Mouse (Mus musculus) thymus, postnatal 4 days (tissue): ENCODE measurements at regions not wholly inside any gene's neighbourhood (a gene's known extent, or its start where the extent isn't known, plus 50 kb on each side); places are given as distances from the start of the nearest gene placed in this dataset.

Experiments
- DNase-seq: peaks from one replicate; pipeline ENCODE4 v3.0.0; 2021

DNA sequence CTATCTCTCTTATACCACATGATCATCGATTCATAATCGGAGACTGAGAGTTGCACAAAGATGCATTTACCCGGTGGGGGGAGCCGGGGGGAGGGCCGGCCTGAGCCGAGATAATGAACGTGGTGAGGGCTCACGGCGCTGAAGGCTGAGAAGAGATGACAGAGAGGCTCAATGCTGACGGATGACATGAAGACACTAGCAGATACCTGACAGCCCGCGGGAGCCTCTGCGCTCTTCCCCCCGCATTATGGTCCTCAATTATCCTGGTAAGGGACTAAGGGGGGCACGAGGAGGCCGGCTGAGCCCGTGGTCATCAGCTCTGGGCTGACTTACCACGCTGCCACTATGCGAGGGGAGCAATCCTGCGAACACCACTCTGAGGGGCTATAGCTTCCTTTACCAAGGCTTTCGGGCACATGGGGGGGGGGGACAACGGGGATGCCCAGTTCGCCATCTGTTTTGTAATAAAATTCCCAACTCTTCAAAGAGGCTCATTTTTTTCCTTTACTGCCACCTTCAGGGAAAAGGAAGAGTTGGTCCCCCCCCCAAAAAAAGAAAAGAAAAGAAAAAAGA lies 430.3 kb downstream of the Zfp536 start:
- no peak for DNase-seq

DNA sequence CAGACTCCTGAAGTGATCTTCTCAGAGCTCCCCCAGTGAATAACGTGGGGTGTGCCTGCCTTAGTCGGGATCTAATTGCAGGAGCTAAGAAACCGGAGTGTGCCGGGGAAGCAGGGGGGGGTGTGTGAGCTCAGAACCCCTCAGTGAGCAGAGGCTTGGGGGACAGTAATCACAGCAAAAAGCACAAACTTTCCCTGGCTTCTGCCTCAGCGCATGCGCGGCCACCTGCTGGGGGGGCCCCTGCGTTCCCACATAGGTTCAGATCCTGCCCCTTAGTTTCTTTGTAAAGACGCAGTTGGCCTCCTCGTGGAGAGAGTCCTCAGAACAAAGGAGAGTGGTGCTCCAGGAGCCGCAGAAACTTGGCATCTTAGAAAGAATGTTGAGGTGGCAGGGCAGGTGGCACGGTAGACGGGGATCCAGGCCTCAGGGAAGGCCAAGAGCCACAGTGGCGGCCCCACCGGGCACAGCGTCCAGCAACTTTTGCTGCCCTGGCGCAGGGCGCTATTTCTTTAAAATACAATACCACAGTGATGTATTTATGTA lies 429.7 kb downstream of the Zfp536 start:
- DNase-seq = no peak

DNA sequence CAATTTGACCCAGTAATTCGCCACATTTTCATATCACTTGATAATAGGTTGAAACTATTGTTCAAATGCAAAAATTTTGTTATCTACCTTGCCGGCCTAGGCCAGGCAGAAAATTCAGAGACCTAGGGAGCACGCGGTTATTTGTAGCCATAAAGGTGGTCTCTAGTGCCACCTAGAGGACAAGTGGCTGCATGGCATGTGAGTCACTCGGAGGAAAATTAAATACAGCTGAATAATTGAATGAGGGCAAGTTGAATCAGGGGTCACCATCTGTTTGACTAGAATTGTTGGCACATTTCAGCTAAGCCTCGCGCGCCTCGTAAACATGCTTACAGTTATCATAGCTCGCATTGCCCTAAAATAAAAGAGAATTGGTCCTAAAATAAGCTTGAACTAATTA lies 427.4 kb downstream of the Zfp536 start:
- DNase-seq = peak; percentile 57

DNA sequence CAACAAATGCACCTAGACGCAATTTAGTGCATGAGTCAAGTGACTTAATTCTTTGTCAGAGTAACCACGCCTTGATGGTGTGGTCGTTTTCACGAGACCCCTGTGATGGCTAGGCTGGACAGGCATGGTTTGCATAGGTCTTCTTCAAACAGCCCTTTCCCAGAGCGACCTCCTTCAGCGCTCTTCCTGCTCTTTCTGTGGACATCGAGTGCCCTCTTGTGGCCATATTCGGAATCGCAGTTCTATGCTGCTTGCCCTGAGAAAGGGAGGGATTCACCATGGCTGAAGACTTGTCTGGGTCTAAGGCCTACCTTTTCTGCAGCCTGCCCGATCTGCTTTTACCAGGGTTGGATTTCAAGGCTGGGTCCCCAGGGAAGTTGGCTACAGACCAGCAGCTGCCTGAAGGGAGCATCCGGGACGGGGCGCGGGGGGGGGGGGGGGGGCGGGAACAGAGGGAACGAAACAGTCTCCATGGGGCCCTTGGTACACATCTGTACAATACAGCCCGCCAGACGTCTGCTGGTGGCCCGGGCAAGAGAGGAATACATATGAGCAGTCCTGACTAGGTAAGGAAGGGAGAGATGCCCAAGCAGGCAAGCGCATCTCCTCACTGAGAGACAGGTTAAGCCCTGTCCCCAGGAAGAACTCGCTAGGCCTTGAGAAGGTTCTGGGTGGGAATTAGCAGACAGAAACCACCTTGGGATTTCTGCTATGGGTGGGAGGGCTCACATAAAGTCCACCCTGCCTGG lies 415.6 kb downstream of the Zfp536 start:
- peak; percentile 90 for DNase-seq

DNA sequence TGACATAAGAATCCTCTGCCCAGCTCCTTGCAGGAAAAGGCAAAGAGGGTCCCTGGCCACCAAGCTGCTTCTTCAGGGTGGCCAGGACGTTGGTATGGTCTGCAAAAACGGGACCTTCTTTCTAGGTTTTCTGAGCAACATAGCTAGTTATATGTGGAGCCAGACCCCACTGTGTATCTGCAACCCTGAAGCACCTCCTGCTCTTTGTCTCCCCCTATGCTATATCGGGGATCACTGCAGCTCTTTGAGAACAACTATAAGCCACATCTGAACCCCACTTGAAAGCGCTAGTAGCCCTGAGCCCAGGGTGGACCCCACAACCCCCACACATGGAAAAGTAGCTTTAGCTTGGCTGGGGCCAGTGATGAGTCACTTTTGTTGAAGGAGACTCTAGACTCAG lies 414.9 kb downstream of the Zfp536 start:
- no peak for DNase-seq

DNA sequence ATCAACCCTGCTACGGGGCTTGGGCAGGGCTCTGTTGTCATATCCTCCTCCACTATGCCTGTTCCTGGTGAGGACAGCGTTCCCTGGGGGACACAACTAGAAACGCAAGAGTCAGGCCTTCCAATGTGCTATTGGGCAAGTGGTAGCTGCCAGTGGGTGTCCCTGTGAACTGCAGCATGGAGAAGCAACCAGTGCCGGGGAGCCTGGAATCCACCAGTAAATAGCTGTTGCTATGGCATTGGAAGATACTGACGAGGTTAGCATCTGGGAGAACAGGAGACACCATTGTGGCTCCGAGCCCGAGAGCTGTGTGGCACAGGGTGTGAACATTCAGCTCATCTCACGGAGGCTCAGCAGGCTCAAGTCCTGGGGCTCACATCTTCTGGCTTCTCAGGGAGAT lies 414.0 kb downstream of the Zfp536 start:
- no peak for DNase-seq

DNA sequence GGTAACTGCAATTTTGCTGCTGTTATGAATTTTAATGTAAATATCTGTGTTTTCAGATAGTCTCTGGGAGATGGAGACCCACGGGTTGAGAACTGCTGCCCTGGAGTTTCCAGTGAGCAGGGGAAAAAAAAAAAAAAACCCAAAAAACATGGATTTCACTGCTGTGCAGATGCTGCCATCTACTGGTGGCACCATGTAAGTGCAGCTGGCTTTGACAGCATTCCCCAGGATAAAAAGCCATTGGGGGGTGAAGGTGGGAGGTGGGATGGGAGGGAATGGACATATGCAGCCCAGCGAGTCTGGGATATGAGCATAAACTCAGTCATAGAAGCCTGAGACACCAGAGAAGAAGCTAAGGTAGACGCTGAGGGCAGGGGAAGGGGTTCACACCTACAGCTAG lies 413.3 kb downstream of the Zfp536 start:
- DNase-seq = peak; percentile 41

DNA sequence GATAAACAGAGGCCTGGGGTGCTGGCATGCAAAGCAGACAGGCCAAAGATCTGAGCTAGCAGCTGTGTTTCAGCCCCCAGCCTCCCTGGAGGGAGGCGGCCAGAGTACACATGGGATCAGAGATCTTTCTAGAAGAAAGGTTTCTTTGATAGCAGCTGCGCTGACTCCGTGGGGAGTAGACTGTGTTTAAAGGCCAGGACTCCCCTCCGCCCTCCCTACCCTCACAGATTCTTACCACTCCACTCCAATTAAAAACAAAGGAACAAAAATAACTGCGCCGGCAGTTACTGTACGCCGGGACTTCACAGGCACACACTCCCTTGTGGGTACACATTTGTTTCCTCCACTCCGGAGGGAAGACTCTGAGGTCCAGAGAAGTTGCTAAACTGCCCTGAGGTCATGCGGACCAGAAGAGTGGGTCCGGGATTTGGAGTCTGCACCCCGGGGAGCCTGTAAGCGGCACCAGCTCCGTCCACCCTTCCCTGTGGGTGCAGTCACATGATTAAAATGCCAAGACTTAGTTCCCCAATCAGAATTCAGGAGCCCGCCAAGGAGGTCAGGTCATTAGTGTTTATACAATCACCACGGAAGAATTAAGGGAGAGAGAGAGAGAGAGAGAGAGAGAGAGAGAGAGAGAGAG lies 411.5 kb downstream of the Zfp536 start:
- DNase-seq = no peak

DNA sequence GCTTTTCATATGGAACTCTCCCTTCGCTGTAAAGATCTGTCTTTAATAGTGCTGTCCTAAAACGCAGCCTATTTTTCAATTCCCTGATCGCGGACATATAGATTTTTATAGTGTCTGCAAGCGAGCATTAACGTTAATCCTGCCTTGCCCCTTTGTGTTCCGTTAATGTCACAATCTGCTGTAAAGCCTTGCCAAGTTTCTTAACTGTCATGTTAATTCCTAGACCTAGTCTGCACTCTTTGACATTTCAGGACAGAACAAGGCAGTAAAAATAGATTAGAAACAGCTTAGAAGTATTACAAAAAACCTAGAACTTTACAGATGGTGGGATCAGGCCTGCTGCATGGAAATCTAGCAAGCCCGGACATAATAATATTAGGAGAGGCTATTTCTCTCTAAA lies 410.6 kb downstream of the Zfp536 start:
- DNase-seq = no peak

DNA sequence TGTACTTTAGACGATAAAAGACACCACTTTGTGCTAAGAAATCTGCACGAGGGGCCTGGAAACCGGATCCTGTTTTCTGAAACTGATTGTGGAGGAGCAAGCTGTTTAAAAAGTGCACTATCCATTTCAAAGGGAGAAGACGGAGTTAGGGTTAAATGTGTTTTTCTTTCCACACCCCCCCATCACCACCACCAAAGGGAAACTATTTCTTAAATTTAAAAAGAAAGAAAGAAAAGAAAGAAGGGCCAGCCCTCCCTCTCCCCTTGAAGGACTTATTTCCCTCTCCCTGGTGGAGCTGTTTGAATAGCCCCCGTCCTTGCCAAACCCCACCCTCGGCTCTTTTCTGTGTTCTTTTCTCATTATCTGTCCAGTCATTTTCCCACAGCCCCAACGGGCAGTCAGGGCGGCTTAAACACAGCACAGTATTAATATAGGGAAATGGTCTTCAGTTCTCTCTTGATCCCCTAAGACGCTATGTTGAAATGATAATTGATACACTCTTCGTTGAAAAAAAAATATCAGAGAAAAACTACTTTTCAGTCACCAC lies 409.7 kb downstream of the Zfp536 start:
- DNase-seq = no peak

DNA sequence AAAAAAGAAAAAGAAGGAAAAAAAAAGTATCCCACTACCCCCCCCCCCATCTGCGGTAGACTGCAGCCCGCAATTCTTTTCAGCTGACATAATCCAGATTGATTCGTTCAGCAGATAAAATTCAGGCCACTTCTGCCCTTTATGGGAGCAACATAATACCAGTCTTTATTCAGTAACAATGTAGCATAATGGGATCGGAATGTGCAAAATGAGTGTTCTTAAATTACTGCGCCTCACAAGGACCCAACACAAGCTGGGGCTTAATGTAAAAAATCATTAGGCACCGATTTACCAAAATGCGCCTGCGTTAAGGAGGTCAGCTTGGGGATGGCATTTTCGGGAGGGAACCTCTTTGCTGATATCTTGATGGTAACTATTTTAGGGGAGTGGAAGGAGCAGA lies 409.2 kb downstream of the Zfp536 start:
- no peak for DNase-seq

DNA sequence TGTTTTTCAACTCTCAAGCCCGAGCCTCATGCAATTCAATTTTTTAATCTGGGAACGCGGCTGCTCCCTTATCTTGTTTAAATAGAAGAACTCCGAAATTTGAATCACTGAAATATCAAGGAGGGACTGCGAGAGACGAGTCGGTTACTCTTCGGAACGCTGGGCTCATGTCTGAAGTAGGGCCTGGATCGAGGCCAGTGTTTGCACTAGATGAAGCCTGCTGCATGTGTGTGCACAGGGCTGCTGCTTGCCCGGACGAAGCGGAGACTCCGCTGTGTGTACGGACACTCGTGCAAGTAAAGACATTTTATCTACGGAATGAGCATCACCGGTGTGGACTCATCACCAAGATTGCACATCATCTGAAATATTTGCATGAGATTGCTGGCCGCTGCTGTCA lies 407.4 kb downstream of the Zfp536 start:
- DNase-seq = no peak

DNA sequence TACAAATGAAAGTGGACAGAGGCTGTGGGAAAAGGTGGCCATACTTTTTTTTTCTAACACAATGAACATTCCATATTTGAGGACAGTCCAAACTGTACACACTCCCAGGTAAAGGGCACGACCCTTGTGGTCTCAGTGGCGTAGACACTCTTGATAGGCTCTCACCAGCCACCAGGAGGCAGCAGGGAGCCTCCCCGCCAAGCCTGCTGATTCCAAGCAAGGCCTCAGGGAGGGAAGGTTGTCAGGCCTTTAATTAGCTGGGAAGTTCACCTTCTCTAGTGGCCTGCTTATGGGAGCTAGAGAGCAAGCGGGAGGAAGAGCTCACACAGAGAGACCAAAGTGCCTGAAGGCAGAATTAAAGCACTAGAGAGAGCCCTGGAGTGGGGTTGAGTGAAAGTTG lies 403.7 kb downstream of the Zfp536 start:
- DNase-seq = peak; percentile 71

DNA sequence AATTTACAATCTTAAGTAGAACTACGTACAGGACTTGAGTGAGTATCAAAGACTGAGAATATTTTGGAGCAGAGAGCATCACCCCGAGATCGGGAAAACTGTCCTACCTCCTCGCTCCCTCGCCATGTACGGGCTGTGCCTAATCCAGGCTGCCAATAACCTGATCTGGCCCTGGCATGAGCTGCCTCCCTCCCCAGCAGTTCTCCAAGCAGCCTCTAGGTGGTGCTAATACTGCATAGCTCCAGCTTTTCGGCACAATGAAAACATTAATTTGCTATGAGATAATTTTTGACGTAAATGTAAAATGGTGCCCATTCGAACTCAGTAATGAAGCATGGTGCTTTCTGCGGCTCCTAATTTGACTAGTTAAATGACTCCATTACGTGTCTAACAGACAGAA lies 399.6 kb downstream of the Zfp536 start:
- peak; percentile 78 for DNase-seq

DNA sequence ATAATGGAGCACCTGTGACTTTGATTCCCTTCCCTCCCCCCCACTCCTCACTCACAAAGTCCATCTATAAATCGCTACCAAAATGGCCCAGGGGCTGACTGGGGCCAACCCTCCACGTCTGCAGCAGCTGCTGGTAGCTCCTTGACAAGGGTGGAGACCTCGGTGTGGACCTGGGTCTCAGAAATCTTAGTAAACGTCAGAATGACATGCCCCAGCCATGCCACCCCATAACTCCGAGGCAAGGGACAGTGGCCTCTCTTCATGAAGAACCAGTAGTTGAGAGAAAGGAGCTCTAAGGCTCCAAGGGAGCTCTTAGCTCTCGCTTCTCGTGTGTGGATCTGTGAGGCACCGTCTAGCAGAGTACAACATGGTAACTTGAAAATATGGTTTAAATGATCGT lies 398.4 kb downstream of the Zfp536 start:
- no peak for DNase-seq

DNA sequence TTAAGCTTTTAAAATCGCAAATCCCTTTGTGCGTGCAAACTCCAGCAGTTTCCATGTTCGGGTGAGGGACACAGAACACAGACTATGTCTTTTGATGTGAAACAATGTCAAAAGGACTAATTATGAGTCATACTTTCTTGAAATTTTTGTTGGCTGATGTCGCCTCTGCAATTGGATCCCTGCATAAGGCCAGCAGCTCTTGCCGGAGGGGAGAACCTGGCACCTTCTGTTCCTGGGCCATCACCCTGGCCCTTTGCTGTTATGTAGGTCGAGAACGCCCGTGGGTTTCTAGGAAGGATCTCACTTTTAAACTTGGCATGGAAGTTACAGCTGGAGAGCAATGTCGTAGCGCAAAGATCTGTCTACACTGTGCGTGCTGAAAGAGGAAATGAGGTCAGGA lies 397.9 kb downstream of the Zfp536 start:
- DNase-seq = no peak

DNA sequence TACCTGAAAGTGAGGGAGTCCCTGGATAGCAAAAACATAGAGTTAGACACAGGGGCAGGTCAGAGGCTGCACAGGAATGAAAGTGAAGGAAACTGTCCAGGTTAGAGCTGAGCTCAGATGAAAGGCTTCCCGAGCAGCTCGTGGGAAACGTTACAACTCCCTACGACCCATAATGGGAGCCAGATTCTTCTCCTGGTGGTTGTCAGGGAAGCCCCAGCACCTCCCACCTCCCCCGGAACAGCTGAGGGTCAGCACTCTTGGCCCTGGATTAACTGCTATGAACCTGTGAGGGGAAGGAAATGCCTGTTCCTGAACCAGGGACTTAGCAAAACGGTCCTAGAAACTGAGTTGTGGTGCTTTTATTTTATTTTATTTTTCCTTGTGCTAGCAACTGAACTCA lies 397.2 kb downstream of the Zfp536 start:
- DNase-seq = no peak

DNA sequence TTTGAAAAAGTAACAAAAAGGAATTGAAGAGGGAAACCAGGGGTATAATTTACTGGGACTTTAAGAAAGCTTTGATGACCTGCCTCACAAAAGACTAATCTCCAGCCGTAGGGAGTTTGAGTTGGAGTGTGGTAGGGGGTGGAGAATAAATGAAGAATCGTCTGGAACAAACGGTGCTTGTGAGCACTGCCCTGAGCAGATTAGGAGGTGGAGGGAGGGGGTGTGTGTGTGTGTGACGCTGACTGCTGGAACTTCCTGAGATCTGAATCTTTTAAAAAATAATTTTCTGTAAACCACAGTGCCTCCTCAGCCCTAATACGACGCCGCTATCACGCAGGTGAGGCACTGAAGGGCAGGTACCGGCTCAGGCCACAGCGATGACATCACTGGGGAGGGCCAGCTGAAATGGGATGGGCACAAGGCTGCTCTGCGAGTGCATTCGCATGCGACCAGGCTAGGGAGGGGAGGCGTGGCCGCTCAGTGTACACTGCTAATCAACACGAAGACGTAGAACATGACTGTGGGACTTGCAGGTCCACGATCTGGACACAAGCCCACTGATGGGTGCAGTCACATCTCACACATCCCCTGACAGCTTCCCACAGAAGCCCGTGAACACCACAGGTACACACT lies 395.4 kb downstream of the Zfp536 start:
- no peak for DNase-seq

DNA sequence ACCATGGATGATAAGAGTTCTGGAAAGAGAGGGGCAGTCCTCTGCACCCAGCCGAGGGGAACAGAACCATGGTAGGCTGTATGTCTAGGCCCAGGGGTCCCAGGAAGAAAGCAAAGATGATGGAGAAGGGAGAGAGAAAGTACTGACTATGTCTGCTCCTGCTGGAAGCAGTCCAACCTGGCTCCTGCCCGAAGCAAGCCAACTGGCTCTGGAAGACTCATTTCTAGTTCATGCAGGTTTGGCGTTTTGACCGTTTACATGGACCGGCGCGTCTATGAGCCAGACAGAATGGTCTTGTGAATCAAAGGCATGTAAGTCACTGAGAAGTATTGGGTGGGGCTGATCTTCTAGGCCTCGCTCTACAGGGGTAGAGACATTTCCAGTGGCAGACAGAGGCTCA lies 385.6 kb downstream of the Zfp536 start:
- no peak for DNase-seq

DNA sequence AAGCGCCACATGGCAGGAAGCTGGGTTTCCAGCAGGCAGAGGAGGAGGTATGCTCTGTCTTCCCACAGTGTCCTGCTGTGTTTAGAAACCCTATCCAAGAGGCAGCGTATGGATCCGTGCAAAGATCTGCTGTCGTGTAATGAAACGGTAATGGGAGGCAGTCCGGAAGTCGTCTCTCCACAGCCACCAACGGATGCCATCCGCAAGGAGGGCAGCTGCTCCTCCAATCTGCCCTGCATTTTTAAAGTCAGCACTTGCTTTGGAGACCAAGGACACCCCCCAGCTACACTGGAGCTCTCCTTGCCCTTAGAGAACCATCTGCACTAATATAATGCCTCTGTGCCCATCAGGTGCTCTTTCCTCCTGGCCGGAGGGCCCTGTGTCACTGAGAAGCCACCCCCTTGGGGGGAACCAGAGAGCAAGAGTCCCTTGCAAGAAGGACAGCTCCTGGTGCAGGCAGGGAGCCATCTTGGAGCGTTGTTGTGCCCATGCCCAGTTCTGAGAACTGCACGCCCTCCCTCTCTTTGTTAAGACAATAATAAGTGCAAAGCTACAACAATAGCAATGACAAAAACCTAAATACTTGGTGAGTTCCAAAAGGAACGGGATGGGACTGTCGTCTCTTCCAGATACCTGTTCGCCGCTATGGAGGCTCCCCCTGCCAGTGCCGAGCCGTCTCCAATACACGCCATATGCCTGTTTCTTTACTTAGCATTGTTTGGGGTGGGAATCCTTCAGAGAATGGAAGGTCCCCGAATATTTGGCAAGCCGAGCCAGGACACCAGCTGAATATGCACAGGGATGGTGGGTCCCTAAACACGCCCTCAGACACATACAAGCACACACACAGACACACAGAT lies 384.4 kb downstream of the Zfp536 start:
- no peak for DNase-seq

DNA sequence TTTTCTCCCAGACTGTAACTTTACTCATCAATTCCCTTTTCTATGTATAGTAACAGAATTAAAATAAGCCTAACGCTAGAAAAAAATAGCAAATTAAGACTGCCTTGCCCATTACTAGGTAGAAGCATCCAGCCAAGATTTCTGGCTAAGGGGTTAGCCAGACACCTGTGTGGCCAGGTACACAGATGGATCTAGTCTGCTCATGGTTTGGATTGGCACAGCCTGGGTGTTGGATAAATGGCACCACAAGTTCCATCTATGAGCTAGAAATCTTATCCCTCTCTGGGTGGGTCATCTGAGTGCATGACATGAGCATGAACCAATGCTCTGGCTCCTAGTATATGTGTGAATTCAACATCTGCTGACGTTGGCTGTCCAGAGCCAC lies 383.7 kb downstream of the Zfp536 start:
- no peak for DNase-seq

DNA sequence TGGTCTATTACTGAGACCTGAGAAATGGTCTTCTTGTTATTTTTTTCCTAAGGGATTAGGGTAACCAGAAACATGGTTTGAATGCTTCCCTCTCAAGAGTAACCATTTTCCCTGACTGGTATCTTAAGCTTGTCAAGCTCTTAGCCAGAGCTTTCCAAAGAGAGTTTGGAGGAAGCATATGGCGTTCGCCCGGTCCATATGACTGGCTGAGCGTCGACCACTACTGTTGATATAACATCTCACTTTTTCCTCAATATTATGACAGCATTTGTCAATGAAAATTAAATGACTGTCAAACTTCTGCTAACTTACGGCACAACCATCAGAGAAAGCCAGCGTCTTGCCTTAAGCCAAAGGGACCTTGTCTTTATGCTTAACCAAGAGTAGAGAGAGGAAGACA lies 383.2 kb downstream of the Zfp536 start:
- no peak for DNase-seq

DNA sequence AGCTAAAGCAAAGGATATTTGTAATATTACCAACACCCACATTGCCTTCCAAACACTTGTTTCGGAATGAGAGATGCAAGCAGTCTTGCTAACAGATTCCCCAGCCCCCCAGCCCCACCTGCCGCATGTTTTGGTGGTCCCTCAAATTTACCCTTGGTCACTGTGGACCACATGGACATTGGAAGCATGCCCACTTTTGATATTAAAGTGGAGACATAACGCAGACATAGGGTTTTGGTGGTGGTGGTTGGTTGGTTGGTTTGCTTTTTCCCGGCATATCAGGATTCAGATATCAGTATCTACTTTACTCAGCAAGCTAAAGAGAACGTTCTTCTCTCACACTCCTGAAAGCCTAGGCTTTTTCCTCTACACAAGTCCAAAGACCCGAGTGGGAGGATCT lies 381.3 kb downstream of the Zfp536 start:
- DNase-seq = no peak
